Mouse (Mus musculus) brain, embryonic 14.5 days (tissue): ENCODE measurements around the gene Tfr2.

Experiments used
- CTCF ChIP-seq: fragments of 200-500 bp; IDR thresholded peaks from 2 replicates; pipeline ENCODE4 v1.5.1; 2012; ENCODE audit warnings: inconsistent platforms, mild to moderate bottlenecking, moderate library complexity, borderline replicate concordance; ENCODE audit not compliant: insufficient read depth, insufficient read length; ENCODE audit errors: extremely low read depth
- POLR2A ChIP-seq: fragments of 200-500 bp; IDR thresholded peaks from 2 replicates; pipeline ENCODE4 v1.6.1; 2012; ENCODE audit warnings: mild to moderate bottlenecking, inconsistent platforms, borderline replicate concordance; ENCODE audit not compliant: poor library complexity, insufficient read depth, insufficient read length, severe bottlenecking; ENCODE audit errors: extremely low read depth

GRCm38 (mm10) chr5:137545596-137545995 is 24.0 kb upstream of the Tfr2 start:
- TF ChIP-seq CTCF: no peak
- no peak for TF ChIP-seq POLR2A
